Mouse (Mus musculus) left cerebral cortex, adult 11 months (tissue): ENCODE data around the gene Slc25a1.

ENCODE experiments used
- DNase-seq: peaks from one replicate; pipeline ENCODE4 v3.0.0; 2022; ENCODE audit warnings: low spot score

Slc25a1 gene

DNA sequence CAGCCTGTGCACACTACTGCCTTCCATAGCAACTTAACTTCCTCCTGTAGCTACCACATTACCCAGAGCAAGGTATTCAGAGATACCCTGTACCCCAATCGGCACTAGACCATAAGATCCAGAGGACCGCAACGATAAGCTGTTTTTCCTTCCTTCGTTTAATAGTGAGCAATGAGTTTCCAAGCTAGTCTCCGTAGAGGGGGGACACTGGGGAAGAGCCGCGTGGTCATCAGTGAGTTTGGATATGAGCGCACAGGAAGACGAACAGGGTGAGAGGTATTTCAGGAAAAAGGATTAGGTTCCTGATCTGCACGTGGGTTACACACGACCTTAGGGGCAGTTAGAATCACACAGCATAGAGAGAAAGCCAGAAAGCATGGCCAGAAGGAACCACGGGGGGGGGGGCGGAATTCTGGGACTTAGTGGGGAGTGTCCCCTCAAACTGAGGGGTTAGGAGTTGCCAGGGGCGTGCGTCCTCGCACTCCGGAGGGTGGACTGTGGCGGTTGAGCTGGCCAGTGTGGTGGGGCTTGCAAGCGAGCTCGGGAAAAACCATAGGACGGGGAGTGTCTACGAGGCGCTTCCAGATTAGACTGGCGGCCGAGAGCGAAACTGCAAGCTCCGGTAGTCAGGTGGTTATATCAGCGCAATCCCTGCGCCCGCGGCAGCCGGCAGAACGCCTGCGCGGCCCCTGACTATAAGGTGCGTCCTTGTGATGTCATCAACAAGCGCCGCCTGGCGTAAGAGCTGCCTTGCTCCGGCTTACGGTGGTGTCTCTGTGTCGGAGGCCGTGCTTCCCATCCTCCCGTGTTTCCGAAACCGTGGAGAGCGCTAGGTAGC lies 6.5 kb downstream of the Slc25a1 start:
- DNase-seq = peak; percentile 94

DNA sequence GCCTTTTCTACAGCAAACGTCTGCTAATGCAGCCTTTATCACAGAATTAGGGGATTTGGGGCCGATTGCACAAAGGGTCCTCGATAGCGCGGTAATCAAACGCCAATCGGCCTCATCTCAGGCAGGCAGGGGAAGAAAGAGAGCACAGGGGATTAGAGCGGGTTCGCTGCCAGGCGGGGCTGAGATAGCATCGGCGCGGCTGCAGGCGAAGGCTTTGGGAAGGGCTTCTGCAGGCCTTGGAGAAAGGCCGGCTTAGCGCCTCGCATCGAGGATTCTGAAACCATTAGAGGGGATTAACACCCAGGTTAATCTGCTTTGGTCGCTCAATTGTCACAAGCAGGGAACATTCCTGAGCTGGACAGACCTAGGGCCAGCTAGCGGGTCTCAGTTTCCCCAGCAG lies 7.4 kb downstream of the Slc25a1 start:
- DNase-seq = no peak

DNA sequence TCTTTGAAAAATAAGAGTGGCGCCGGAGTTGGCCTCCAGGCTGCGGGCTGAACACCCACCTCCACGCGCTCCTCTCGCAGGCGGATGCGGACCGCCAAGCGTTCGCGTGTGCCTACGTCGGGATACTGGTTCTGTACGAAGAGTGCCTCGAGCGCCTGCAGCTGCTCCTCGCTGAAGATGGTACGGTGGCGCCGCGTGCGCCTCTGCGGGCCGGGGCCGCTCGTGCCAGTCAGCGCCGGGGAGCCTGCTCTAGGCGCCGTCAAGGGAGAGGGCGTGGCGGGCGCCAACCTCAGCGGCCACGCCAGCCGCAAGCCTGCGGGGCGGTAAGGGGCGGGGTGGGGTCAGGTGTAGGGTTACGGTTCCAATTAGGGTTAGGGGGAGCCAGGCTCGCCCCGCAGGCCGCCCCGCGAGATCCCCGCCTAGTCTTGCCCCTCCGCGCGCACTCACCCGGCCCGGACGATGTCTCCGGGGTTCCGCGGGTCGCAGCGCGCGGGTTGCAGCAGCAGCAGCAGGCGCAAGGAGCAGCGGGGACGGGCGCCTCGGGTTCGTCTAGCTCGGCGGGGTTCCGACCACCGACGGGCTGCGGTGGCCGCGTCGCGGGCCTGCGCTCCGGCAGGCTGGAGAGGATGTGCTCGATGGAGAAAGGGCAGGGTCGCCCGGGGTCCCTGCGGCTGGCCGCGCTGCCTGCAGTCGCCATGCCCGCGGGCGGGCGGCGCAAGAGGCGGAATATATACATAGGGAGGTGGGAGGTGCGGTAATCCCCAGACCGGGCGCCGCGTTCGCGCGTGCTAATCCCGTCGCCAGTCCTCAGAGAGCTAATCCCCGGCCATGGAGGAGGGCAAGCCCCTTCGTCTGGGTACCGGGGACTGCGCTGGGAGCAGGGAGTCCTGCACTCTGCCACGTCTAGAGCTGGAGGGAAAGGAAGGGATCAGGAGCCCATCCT lies 13.4 kb downstream of the Slc25a1 start, which contains the start of gene Gsc2:
Gene Gsc2, minus strand, starts transcription at position 753 of the 943 bp plus-strand sequence.
- DNase-seq = no peak

DNA sequence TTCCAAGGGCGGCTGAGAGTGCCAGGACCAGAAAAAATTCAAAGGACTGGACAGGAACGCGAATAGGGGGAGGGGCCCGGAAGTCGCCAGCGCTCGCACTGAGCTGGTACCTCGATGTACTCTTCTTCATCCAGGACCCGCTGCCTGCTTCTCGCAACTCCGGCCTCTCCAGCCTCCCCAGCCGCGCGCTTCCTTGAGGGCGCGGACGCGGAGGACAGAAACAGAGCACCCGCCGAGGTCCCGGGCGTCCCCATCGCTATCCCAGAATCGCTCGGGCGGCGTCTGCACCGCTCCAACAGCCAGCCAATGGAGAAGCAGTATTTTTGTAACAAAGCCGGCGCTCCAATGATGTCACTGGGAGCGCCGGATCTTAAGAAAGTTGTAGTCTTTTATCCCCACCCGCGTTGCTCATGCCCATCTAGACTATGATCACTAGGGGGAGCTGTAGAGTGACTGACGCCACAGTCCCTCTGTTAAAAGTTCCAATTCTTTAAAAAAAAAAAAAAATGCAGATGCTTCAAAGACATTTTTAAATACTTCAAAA lies 16.9 kb downstream of the Slc25a1 start, which contains the start of gene Ess2:
Gene Ess2, minus strand, starts transcription at position 297 of the 544 bp plus-strand sequence.
- peak; percentile 92 for DNase-seq

DNA sequence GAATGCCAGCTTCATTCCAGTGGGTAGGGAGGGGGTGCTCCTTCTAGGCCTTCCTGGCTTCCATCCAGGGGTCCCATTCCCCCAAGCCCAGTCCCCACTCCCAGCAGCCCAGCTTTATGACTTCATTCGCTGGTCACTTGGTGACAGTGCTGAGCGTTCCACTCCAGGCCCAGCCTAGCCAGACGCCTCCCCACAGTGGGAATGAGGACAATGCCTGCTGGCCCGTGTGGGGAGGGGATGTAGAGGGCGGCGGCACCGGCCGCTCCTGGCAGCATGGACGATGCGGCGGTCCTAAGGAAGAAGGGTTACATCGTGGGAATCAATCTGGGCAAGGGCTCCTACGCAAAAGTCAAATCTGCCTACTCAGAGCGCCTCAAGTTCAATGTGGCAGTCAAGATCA lies 29.6 kb downstream of the Slc25a1 start, which contains the start of the genes Dgcr2 and Tssk2:
Gene Dgcr2, minus strand, starts transcription at position 101 of the 400 bp plus-strand sequence.
Gene Tssk2, plus strand, starts transcription at position 176 of the 400 bp plus-strand sequence.
- no peak for DNase-seq

DNA sequence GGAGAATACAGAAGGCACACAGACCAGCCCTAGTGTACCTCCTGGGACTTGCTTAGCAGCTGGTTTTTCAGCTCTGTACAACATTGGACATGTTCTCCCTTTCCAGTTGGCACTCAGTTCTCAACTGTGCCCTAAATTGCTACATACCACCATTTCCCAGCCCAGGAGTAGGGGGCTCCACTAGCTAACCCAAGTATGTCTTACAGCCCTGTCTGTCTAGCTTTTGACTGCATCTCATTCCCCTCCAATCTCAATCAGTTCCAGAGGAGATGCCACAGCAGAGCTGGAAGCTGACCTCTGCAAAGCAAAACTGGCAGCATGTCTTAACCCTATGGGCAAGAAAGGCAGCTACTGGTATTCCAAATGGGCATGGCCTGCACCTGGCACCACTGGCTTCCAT lies 31.9 kb downstream of the Slc25a1 start:
- no peak for DNase-seq

DNA sequence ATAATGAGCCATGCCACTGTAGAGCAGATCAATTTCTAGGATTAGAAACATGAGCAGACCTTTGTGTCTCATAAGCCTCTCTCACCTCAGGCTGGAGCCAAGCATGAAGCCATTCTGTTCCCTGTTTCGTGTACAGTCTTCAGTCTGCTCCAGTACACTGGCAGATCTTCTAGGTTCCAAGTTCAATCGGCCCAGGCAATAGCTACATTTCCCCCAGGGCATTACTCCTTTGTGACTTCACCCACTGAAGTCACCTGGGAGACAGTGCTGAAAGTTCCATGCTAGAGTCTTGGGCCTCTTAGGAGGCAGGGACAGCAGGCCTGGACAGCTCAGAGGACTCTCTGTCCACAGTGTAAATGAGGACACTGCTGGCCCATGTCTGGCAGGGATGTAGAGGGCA lies 34.1 kb downstream of the Slc25a1 start, which contains the start of gene Tssk1:
Gene Tssk1, plus strand, starts transcription at position 301 of the 400 bp plus-strand sequence.
- DNase-seq = no peak

DNA sequence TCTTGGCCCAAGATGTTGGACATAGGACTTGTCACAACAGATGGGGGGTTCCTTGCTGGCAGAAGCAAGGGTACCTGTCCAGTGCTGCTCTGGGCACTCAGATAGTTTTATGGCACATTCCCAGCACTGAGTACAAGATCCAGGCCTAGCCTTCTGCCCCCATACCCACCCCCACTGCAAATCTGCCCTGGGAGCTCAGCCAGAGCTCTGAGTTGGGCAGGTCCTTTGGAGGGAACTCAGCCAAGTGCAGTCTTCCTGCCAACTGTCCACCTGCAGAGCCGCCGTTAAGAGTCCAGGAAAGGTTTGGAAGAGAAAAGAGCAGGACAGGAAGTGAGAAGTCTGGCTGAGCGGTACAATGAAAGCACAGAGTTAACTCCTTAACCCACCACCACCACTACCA lies 35.4 kb downstream of the Slc25a1 start:
- no peak for DNase-seq

DNA sequence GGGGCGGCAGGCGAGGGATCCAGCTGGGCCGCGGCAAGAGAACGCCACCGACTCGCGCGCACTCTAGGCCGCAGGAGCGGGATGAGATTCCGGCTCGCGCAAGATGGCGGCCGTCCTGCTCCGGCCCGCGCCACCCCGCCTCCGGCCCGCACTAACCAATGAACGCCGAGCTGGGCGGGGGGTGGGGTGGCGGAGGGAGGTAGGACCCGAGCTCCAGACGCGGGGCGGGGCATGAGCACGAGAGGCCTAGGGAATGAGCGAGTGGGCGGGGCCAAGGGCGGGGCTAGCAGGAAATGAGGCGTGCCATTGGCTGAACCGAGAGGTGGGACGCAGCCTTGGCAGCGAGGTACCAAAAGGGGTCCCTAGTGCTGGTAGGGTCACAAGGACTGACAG lies 36.5 kb downstream of the Slc25a1 start, which contains the start of gene Gm20518:
Gene Gm20518, minus strand, starts transcription at position 105 of the 393 bp plus-strand sequence.
- peak; percentile 97 for DNase-seq

DNA sequence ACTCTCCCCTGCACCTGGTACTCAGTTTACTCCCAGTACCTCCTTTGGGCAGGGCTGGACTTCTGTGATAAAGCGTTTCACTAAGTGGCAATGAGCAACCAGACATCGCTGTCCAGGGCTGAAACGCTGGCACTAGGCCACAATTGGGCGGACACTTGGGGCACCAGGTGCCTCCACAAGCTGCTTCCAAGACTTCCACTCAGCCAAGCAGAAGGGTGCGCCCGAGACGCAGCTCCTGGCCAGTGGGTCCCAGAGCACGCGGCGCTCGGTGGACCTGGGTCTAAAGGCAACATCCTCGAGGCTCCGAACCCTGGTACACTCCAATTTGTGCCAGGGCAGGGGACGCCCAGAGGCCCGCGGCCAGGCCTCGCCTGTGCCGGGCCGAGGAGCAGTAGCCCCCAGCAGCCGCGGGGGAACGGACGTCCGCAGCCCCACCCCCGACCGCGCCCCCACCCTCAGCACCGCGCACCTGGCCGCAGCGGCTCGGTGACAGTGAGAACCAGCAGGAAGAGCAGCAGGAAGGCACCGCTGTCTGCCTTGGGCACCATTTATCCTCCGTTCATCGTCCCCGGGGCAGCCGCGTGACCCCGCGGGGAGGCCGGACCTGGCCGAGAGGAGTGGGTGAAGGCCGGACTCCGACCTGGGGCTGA lies 37.0 kb downstream of the Slc25a1 start:
- no peak for DNase-seq

DNA sequence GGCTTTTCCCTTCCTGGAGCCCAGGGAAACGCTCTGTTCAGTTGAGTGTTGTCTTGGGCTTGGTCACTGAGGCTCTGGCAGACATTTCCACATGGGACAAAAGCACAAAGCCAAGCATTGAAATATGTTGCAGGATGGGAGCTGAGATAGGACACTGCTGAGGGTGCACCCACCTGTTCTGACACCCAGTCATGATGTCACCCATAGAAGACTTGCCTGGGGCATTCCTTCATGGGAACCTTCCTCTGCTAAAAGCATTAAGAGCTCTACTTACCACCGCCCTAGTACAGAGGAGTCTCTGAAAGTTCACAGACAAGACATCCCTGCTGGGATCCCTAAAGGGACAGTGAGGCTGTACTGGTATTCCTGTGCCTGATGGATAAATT lies 37.7 kb downstream of the Slc25a1 start:
- no peak for DNase-seq

DNA sequence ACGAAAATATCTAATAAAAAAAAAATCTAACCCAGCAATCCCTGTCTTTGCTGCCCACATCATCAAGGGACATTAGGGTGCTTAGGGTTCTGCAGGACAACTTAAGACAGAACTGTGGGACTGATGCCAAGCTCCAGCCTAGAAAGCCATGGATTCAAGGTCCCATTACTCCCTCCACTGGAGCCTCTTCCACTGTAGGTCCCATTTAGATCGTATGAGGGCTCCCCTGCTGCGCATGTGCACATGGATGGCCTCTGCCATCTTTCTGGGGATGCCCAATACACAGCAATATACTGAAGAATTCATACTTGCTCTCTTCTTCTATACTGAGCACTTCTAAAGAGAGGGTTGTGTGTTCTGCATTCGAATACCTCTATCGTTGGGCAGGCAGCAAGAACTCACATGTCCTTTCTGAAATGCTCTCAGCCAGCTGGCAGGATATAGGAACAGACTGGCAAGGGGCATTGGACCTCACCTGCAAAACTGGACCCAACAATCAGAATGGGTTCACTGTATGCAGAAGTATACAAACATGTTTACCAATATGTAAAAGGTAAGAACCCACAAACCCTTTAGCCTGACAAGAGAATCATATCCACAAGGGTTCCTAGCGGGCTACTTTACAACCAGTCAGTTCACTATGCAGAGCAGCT lies 38.2 kb downstream of the Slc25a1 start:
- DNase-seq = no peak

DNA sequence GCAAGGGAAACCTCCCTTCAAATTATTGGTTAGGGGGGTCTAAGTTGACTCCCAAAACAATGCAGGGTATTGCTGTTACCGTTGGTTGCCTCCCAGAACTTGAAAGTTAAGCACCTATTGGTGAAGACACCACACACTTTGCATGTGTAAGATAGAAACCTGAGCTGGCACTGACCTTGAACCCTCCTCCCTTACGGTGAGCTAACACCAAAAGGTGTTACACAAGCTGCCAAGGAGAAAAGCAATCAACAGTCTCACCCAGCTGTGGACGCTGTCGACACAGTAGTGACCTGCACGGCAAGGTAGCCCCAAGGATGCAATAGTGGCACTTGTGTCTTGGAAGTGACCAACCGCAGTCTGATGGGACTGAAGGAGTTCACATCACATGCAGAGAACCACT lies 43.9 kb downstream of the Slc25a1 start:
- no peak for DNase-seq

DNA sequence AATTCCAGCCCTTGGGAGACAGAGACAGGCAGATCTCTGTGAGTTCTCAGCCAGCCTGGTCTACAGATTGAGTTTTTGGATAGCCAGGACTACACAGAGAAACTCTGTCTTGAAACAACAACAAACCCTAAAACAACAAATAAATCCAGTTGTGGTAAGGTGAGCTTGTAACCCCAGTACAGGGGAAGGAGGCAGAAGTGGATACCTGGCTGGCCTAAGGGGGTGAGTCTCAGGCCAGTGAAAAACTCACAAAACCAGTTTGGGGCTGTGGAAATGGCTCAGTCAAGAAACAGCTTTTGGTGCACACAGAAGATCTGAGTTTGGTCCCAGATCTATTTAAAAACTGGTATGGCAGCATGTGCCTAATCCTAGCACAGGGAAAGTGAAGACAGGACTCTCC lies 45.8 kb downstream of the Slc25a1 start:
- DNase-seq = no peak

DNA sequence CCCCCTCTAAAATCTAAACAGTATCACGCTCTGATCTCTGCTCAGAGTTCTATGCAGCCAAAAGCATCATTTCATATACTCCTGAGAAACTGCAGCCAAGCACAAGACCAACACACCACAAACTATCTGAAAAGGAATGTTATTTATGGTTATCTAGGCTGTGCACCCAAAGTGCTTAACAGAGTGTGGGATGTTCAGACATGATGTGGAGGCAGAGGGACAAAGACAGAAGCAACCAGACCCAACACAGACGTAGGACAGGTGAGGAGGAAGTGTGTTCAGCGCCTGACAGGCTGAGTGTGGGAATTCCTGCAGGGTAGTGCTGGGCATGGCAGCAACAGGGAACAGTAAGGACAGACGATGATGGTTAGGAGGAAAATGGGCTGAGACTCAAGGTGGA lies 48.4 kb downstream of the Slc25a1 start:
- no peak for DNase-seq

DNA sequence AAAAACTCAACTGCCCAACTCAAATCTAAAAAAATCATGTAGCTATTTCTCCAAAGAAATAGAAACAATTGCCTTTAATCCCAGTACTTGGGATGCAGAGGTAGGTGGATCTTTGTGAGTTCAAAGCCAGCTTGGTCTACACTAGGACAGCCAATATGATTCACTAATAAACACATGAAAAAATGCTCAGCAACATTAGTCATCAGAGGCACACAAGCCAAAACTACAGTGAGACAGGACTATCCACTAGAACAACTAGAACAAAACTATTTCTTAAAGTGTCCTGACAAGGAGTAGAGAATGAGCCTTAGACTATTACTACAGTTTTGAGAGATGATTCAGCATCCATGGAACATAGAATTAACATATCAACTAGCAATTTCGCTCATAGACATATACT lies 51.9 kb downstream of the Slc25a1 start:
- DNase-seq = no peak
